Mouse (Mus musculus): ENCODE data around the gene Unkl. TPM values are rescaled to one million over a fixed set of nuclear protein-coding genes. Genes with fewer than 3 reads are reported as not detected.

Gene Unkl
- polyA plus RNA-seq, 1 experiment = 20.2 TPM

GRCm38 (mm10) chr17:25250181-25250835 is 62.1 kb downstream of the Unkl start:
- Histone ChIP-seq H3K9me3 (no peaks in the 10 kb centered on the region), H3K4me3 (replicated peaks) (no peak overlapping the region), H3K4me1 (peaks cover 21% of the 10 kb centered on the region; the same call in 1 of the 2 replicates), H3K27me3 (replicated peaks) (peaks cover 82% of the 10 kb centered on the region), H3K36me3 (replicated peaks; ENCODE audit: low read length) (peaks cover 3% of the 10 kb centered on the region)
- TF ChIP-seq FLI1 (IDR thresholded peaks at IDR 0.05; ENCODE audit: low read length) (no peak), GATA1 (IDR thresholded peaks at IDR 0.05; ENCODE audit: borderline replicate concordance, low read length) (no peak)

- no peaks in the 10 kb centered on the region for H3K9me3 ChIP-seq
- H3K27me3 ChIP-seq (replicated peaks) = peaks cover 87% of the 10 kb centered on the region
- H3K36me3 ChIP-seq (replicated peaks; ENCODE audit: low read length) = peaks cover 5% of the 10 kb centered on the region
- no peak for TF ChIP-seq GATA1 (IDR thresholded peaks at IDR 0.05; ENCODE audit: borderline replicate concordance, low read length)
- peaks cover 31% of the 10 kb centered on the region for H3K4me1 ChIP-seq
- no peak overlapping the region for H3K4me3 ChIP-seq (replicated peaks)
These were observed 64.4 kb downstream of the Unkl start for GRCm38 (mm10) chr17:25252643-25253042.

DNA sequence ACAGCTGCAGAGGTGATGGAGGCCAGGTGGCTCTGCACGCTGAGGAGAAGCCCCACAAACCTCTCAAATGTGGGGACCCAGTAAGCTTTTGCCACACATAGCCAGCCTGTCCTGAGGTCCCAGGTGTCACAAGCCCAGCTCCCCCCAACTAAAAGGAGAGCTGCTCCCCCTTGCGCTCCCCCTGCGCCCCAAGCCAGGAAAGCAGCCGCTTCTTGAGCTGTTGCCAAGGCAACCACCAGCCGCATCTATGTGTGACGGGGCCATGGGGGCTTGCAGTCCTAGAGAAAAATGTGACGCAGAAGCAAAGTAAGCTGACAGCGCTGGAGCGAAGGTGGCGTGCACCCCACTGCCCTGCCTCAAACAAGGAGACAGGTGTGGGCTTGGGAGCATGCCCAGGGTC is 65.6 kb downstream of the Unkl start:
- H3K27me3 ChIP-seq (replicated peaks) = peaks cover 76% of the 10 kb centered on the region

DNA sequence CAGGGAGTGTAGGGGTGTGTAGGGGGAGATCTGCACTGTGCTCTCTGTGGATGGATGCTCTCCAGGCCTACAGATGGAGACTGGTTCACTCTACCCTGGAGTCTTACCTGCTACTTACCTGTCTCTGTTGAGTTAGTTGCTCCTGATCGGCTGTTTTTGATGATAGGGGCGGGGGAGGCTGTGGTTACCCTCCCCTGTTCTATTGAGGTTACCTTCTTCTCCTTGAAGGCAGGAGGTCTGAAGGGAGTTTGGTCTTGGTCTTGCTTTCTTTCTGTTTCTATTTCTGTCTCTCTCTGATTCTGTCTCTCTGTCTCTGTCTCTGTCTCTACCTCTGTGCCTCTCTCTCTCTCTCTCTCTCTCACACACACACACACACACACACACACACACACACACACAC is 66.9 kb downstream of the Unkl start:
- Histone ChIP-seq H3K9me3 (no peaks in the 10 kb centered on the region), H3K4me3 (replicated peaks) (no peak overlapping the region), H3K27me3 (replicated peaks) (peaks cover 69% of the 10 kb centered on the region), H3K4me1 (peaks cover 23% of the 10 kb centered on the region), H3K36me3 (replicated peaks; ENCODE audit: low read length) (peaks cover 25% of the 10 kb centered on the region)
- TF ChIP-seq FLI1 (IDR thresholded peaks at IDR 0.05; ENCODE audit: low read length) (no peak), GATA1 (IDR thresholded peaks at IDR 0.05; ENCODE audit: borderline replicate concordance, low read length) (no peak)

More for the DNA sequence above, 65.6 kb downstream of the Unkl start:
- H3K9me3 ChIP-seq = no peaks in the 10 kb centered on the region
- H3K4me3 ChIP-seq (replicated peaks) = no peak overlapping the region
- no peak for TF ChIP-seq GATA1 (IDR thresholded peaks at IDR 0.05; ENCODE audit: borderline replicate concordance, low read length)
- no peak for TF ChIP-seq FLI1 (IDR thresholded peaks at IDR 0.05; ENCODE audit: low read length)
- H3K4me1 ChIP-seq = peaks cover 25% of the 10 kb centered on the region
- H3K36me3 ChIP-seq (replicated peaks; ENCODE audit: low read length) = peaks cover 12% of the 10 kb centered on the region

DNA sequence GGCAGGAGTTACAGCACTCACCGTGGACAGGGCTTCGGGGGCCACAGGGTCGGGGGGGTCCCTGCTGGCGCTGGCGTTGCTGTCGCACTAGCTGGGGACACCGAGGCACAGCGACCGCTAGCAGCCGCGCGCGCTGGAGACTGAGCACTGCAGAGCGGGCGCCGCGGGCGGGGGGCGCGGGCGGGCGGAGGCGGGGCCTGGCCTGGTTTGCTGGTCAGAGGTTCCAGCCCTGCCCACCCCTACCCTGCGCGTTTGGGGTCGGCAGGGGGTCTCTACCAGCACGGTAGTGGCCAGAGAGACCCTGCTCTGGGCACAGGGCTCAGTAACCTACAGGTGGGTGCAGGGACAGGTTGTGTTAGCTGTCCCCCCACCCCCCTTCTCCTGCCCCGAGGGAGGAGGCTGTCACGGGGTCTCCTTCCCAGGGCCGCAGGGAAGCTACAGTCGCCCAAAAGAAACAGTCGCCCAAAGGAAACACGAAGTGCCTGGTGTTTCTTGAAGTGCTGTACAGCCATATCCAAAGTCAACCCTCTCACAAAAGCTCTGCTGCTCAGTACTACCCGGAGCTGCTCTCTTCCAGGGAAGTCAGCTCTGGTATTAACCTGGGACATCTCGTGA is 68.0 kb downstream of the Unkl start, which contains the start of gene Baiap3:
Gene Baiap3 (minus strand): TSS at position 225 of the 615 bp plus-strand sequence.
- H3K4me1 ChIP-seq = peaks cover 22% of the 10 kb centered on the region
- H3K9me3 ChIP-seq = no peaks in the 10 kb centered on the region
- peak within 1 kb of the TSS; percentile 84 for H3K4me3 ChIP-seq (replicated peaks)
- peaks cover 58% of the 10 kb centered on the region for H3K27me3 ChIP-seq (replicated peaks)
- H3K36me3 ChIP-seq (replicated peaks; ENCODE audit: low read length) = peaks cover 28% of the 10 kb centered on the region
- no peak for TF ChIP-seq GATA1 (IDR thresholded peaks at IDR 0.05; ENCODE audit: borderline replicate concordance, low read length)
- TF ChIP-seq FLI1 (IDR thresholded peaks at IDR 0.05; ENCODE audit: low read length) = no peak

DNA sequence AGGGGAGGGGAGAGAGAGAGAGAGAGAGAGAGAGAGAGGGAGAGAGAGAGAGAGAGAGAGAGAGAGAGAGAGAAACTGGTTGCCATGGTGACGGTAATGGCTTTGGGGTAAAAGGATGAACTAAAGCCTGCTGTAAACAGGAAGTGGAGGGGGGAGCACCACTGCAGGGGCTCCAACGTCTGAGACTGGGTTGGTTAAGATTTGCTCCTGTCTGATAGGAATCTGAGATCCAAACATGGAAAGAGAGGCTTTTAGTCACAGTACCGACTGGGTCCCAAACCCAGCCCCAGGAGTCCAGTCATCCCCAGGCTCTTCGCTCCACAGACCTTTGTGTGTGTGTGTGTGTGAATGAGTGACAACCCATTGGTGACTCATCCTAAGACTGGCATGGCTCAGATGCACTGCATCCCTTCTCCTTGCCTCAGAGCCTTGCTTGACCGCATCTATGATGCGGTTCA is 69.6 kb downstream of the Unkl start:
- Histone ChIP-seq H3K9me3 (no peaks in the 10 kb centered on the region), H3K27me3 (replicated peaks) (peaks cover 42% of the 10 kb centered on the region), H3K4me1 (peaks cover 22% of the 10 kb centered on the region), H3K4me3 (replicated peaks) (no peak overlapping the region), H3K36me3 (replicated peaks; ENCODE audit: low read length) (peaks cover 34% of the 10 kb centered on the region)
- no peak for TF ChIP-seq GATA1 (IDR thresholded peaks at IDR 0.05; ENCODE audit: borderline replicate concordance, low read length)
- TF ChIP-seq FLI1 (IDR thresholded peaks at IDR 0.05; ENCODE audit: low read length) = no peak

GRCm38 (mm10) chr17:25264453-25264852 is 76.3 kb downstream of the Unkl start:
- TF ChIP-seq FLI1 (IDR thresholded peaks at IDR 0.05; ENCODE audit: low read length) (no peak), GATA1 (IDR thresholded peaks at IDR 0.05; ENCODE audit: borderline replicate concordance, low read length) (no peak)
- peaks cover 15% of the 10 kb centered on the region for H3K4me1 ChIP-seq
- no peaks in the 10 kb centered on the region for H3K27me3 ChIP-seq (replicated peaks)
- H3K36me3 ChIP-seq (replicated peaks; ENCODE audit: low read length) = peaks cover 82% of the 10 kb centered on the region
- H3K9me3 ChIP-seq = no peaks in the 10 kb centered on the region
- no peak overlapping the region for H3K4me3 ChIP-seq (replicated peaks)

DNA sequence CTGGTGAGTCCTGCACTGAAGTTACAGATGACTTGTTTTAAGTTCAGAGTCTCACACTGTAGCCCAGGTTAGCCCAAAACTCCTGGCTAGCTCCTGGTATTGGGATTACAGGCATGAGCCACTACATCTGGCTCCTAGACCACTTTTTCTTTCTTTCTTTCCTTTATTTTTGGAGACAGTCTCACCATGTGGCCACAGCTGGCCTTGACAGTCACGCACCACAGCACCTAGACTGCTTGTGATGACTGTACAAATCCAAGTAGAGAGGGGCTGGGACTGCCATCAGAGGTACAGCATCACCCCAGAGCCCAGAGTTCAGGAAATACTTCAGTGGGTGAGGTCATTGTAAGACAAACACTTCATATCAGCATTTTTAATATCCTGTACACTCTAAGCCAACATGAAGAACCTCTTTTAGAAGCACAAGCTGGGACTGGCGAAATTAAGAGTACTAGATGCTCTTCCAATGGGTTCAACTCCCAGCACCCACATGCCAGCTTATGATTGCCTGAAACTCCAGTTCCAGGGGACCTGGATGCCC is 82.7 kb downstream of the Unkl start:
- TF ChIP-seq FLI1 (IDR thresholded peaks at IDR 0.05; ENCODE audit: low read length) = no peak
- TF ChIP-seq GATA1 (IDR thresholded peaks at IDR 0.05; ENCODE audit: borderline replicate concordance, low read length) = no peak
- Histone ChIP-seq H3K4me1 (peaks cover 50% of the 10 kb centered on the region), H3K36me3 (replicated peaks; ENCODE audit: low read length) (peaks cover 51% of the 10 kb centered on the region), H3K27me3 (replicated peaks) (no peaks in the 10 kb centered on the region), H3K9me3 (no peaks in the 10 kb centered on the region), H3K4me3 (replicated peaks) (peak overlapping the region; percentile 95)

DNA sequence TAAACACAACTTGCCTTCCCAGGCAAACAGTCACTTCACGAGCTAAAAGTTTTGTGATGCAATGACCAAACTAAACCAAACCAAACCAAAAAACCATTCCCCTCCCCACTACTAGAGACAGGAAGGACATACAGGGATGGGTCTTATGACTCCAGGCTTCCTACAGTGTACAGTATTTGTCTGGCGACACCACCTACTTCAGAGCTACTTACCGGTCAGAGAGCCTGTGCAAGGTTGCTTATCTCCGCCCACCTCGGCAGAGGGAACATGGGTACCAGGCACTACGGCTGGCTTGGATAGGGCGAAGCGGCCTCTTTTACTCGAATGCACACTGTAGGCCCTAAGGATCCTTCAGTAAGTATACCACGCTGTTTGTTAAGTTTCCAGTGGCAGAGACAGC is 84.1 kb downstream of the Unkl start:
- peaks cover 37% of the 10 kb centered on the region for H3K36me3 ChIP-seq (replicated peaks; ENCODE audit: low read length)
- peaks cover 2% of the 10 kb centered on the region for H3K27me3 ChIP-seq (replicated peaks)
- H3K9me3 ChIP-seq = no peaks in the 10 kb centered on the region
- peak overlapping the region; percentile 95 for H3K4me3 ChIP-seq (replicated peaks)
- H3K4me1 ChIP-seq = peaks cover 50% of the 10 kb centered on the region
- TF ChIP-seq FLI1 (IDR thresholded peaks at IDR 0.05; ENCODE audit: low read length) (no peak), GATA1 (IDR thresholded peaks at IDR 0.05; ENCODE audit: borderline replicate concordance, low read length) (no peak)
